Comparison of ENCODE assay signal across 18 mouse cellular contexts in the genomic region with DNA sequence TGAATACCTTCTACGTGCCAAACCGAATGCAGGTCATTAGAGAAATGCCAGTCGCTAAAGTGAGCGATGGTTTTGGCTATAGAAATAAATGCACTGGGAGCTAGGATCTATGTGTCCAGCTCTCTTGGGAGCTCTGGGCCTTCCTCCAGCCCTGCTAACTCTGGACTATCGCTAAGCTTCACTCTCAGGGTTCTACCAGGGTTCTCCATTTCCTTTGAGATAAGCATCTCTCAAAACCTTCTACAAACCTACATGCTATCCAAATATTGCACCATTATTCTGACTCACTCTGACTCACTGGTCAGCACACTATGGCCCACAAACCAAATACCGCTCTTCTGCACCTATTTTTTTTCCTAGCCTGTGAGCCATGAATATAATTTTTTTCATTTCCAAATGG.
DNase-seq lines count a peak whose midpoint lies in the region.
"Had no signal": no experiment of that assay in that cellular context is flagged by ENCODE, and none has a peak within 500 bp of the region (broad histone marks: within the 10 kb centered on the region; RNA-seq: fewer than 3 reads in every experiment).

No protein-coding gene starts in this region.

- peak; percentile 58 for DNase-seq in 3134 (ENCODE audit: extremely low read depth, insufficient read length, low spot score)
- peak; percentile 92 for DNase-seq in 3T3-L1 (ENCODE audit: low read depth, low spot score)
- peak; percentile 36 for DNase-seq in MN1 (ENCODE audit: low spot score)
- DNase-seq in fibroblast of lung, adult 2 months (ENCODE audit: low read depth) = peak; percentile 36
- DNase-seq in urinary bladder, postnatal 25 days (ENCODE audit: low spot score) = no peak
- DNase-seq in testis, postnatal 10 days (ENCODE audit: low spot score) = no peak
- DNase-seq in urinary bladder, postnatal 14 days (ENCODE audit: low spot score) = no peak
- DNase-seq: adrenal gland, adult 8-10 months; adrenal gland, postnatal 25 days; cerebellum, adult 11-12 months; cerebellum, adult 8-10 months; cerebellum, postnatal 10 days; cerebellum, postnatal 36 days; embryo, embryonic 11 days; gastrocnemius, postnatal 10 days; gastrocnemius, postnatal 36 days; heart, postnatal 36 days; kidney, adult 18-20 months had no signal

Comparison
In these comparisons a context has a peak if more than half of its experiments do, and no peak if none do; other contexts are left out.
1. DNase-seq: peak in 3134 (single experiment), 3T3-L1 (single experiment), MN1 (single experiment) and fibroblast of lung, adult 2 months (single experiment); none in urinary bladder, postnatal 25 days (single experiment), testis, postnatal 10 days (single experiment) and urinary bladder, postnatal 14 days (single experiment).